Mouse (Mus musculus) brain, embryonic 14.5 days (tissue): ENCODE measurements around the gene Arhgef5.

ENCODE experiments used
- CTCF ChIP-seq: fragments of 200-500 bp; IDR thresholded peaks from 2 replicates; pipeline ENCODE4 v1.5.1; 2012; ENCODE audit warnings: inconsistent platforms, mild to moderate bottlenecking, moderate library complexity, borderline replicate concordance; ENCODE audit not compliant: insufficient read depth, insufficient read length; ENCODE audit errors: extremely low read depth
- POLR2A ChIP-seq: fragments of 200-500 bp; IDR thresholded peaks from 2 replicates; pipeline ENCODE4 v1.6.1; 2012; ENCODE audit warnings: mild to moderate bottlenecking, inconsistent platforms, borderline replicate concordance; ENCODE audit not compliant: poor library complexity, insufficient read depth, insufficient read length, severe bottlenecking; ENCODE audit errors: extremely low read depth

DNA sequence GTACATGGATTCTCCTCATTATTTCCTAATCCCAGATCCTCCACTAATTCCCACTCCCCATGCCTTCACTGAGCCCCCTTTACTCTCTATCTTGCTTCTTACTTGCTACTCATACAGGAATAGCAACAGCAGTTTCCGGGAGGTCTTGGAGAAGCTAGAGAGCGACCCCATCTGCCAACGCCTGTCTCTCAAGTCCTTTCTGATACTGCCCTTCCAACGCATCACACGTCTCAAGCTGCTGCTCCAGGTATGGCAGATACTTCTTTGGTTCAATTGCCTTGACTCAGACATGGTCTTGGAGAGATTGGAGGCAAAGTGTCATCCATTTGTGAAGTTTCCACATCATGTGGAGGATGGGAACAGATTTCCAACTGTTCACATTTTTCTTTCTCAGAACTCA lies 15.1 kb downstream of the Arhgef5 start:
- TF ChIP-seq POLR2A, result no peak
- TF ChIP-seq CTCF, result no peak
